Mouse (Mus musculus): Measurements from ENCODE around the gene Gm42957.
A peak's percentile ranks its signal among the peaks of the same experiment; 100 is the strongest.
"Not testable (repeated sequence)": the region's sequence is repeated elsewhere in the genome, so short reads cannot be mapped to it uniquely, and the experiment has no call there.

Gene Gm42957

DNA sequence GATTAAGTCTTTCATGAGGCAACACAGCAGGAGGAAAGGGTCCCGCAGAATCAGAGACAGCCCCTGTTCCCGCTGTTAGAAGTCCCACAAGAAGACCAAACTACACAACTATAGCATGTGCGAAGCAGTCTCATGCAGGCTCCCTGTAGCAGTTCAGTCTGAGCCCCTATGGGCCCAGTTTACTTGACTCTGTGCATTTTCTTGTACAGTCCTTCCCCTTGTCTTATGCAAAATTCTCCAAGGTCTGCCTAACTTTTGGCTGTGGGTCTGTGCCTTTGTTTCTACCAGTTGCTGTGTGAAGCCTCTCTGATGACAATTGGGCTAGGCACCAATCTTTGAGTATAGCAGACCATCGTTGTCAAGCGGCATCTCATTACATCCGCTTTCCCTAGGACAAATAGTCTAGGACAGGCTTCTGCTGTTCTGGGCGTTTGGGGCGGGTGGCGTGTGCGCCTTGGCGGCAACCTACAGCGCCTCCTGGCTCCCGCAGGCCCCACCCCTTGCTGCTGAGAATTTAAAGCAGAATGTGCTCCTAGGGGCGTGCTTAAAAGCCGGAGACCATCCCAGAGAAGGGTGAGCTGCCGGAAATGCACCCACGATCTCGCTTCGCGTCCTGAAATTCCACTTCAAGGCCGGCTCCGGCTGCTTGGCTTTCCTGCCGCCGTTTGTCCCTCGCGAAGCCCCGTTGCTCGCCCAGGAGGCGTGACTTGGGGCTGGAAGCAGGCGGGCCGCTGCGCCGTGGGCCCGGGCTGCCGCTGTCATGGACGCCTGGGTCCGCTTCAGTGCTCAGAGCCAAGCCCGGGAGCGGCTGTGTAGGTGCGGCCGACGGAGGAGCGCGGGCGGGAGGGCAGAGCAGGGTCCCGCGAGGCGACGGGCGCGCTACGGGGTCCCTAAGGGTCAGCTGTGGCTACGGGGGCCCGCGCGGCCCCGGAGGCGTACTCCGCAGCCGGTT lies at the start of gene Gm42957, which contains the start of gene Pex11b:
Gene Gm42957, plus strand, starts transcription at position 547 of the 952 bp plus-strand sequence.
Gene Pex11b, plus strand, starts transcription at position 449 of the 952 bp plus-strand sequence.
- DNase-seq, result peak; percentile 82

DNA sequence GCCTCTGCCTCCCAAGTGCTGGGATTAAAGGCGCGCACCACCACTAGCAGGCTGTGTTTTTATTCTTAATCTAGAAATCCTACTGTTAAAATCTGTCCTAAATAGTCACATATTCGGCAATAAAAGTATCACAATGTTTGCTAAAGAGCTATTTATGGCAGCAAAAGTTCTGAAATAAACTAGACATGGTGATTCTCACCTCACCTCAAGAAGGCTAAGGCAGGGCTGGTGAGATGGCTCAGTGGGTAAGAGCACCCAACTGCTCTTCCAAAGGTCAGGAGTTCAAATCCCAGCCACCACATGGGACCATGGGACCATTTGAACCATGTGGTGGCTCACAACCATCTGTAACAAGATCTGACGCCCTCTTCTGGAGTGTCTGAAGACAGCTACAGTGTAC lies 44.6 kb upstream of the Gm42957 start:
- DNase-seq, result no peak

DNA sequence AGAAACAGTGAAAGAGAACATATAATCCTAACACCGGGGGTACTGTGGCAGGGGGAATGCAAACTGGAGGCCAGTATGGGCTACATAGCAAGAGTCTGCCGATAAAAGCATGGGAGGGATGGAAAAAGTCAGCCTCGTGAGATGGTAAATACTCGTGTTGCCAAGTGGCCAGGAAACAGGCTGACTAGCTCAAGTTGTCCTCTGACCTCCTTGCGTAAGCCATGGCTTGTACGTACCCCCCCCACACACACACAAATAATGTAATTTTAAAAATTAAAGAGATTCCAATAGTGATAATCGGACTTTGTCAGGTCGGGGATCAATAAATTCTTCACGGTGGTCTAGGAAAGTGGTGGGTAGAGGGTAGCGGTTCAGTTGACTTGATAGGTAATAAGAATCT lies 41.9 kb upstream of the Gm42957 start:
- peak; percentile 56 for DNase-seq

DNA sequence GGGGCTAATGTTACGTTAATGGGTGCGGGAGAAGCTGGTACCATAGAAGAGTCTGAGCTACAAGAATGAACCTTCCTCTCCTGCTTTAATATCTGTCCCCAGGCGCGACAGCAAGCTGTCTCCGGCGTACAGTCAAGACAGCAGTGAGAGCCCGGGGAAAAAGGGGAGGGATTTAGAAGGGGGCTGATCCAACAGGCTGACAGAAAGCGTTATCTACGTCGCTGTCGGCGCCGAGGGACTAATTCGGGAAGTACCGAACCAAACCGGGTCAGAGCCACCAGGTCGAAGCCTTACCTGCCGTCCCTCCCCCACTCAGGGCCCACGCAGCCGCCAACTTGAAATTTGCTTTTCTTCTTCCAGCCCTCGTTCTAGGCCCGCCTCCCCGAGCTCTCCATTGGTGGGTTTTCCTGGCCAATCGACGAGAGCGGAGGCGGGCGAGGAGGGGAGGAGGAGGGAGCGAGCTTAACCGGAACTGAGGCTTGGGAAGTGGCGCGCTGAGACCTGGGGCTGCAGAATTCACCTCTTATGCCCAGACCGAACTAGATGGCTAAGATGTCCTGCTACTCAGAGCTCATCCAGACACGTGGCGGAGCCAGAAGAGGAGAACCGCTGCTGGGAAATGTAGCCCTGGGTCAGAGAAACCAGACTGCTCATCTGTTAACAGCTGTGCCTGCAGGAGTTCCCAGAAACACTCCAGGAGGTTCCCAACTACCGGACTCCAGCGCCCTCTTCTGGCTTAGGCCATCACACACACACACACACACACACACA lies 41.3 kb upstream of the Gm42957 start, which contains the start of gene Polr3gl:
Gene Polr3gl, minus strand, starts transcription at position 392 of the 771 bp plus-strand sequence.
- peak; percentile 96 for DNase-seq

DNA sequence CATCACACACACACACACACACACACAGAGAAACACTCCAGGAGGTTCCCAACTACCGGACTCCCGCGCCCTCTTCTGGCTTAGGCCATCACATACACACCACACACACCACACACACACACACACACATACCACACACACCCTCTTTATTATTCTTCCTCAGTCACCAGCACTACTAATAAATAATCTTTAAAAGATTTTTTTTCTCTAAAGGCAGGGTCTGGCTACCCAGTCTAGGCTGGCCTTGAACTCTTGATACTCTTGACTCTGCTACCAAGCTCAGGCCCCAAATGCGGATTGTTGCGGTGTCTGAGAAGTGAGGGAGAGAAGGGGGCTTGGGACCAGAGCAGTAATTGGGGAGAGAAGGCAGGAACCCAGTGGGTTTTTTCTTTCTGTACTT lies 40.4 kb upstream of the Gm42957 start:
- DNase-seq, result no peak

- DNase-seq, result peak; percentile 71
These were observed 39.6 kb upstream of the Gm42957 start for GRCm38 (mm10) chr3:96595661-96596060.

GRCm38 (mm10) chr3:96596228-96596707 lies 39.0 kb upstream of the Gm42957 start, which contains the start of gene Ankrd34a:
Gene Ankrd34a, plus strand, starts transcription at chr3:96596636.
- DNase-seq, result peak; percentile 92

- peak; percentile 75 for DNase-seq
These were observed 38.4 kb upstream of the Gm42957 start for GRCm38 (mm10) chr3:96596855-96597254.

DNA sequence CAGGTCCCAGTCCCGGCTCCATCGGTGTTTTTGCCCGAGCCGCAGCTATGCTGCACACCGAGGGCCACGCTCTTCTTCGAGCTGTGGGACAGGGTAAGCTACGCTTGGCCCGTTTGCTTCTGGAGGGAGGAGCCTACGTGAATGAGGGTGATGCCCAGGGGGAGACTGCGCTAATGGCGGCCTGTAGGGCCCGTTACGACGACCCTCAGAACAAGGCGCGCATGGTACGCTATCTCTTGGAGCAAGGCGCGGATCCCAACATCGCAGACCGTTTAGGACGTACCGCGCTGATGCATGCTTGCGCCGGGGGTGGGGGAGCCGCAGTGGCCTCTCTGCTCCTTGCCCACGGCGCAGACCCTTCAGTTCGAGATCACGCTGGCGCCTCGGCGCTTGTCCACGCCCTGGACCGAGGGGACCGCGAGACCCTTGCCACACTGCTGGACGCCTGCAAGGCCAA lies 37.8 kb upstream of the Gm42957 start:
- DNase-seq, result peak; percentile 73

GRCm38 (mm10) chr3:96598156-96599068 lies 36.9 kb upstream of the Gm42957 start:
- DNase-seq, result peak; percentile 73

GRCm38 (mm10) chr3:96599069-96599393 lies 36.2 kb upstream of the Gm42957 start:
- DNase-seq, result no peak

DNA sequence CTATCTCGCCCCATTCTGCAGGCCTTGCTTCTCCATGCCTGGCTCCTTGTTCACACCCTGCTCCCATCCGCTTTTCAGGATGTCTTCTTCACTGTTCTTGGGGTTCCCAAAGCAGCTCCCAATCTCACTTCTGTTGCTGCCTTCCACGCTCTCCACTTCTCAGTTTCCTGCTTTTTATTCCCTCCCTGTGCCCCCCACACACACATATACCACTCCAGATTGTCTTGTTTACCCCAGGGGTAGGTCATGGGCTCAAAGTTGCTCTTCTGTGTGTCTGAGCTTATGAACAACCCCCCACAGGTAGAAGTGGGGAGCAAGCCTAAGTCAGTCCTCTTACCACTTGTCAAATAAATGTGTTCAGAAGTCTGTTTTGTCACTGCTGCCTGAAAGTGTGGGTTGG lies 35.9 kb upstream of the Gm42957 start:
- DNase-seq, result no peak

- DNase-seq, result peak; percentile 95
These were observed 34.5 kb upstream of the Gm42957 start, which contains the start of gene Lix1l for GRCm38 (mm10) chr3:96600639-96601250. Gene Lix1l, plus strand, starts transcription at chr3:96601149.

- DNase-seq, result peak; percentile 82
These were observed 34.0 kb upstream of the Gm42957 start for GRCm38 (mm10) chr3:96601251-96601787.

GRCm38 (mm10) chr3:96601941-96602703 lies 33.2 kb upstream of the Gm42957 start:
- peak; percentile 66 for DNase-seq

DNA sequence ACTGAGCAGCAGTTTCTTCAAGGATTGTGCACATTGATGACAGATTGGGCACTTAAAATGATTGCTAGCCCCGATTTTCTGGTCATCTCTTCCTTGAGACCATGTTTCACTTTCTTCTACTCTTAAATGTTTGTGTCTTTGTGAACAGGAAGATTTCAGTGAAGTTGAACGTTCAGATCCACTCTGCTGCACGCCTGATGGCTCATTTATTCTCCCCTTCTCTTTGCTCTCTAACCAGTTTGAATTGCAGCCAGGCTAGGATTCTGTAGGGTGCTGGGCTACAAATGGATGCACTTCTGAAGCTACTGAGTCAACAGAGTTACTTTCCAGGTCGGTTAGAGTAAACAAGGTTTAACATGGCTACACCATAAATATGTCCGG lies 32.6 kb upstream of the Gm42957 start:
- DNase-seq, result no peak

GRCm38 (mm10) chr3:96603311-96603710 lies 32.0 kb upstream of the Gm42957 start:
- peak; percentile 70 for DNase-seq

GRCm38 (mm10) chr3:96606007-96606406 lies 29.3 kb upstream of the Gm42957 start:
- DNase-seq, result not testable (repeated sequence)

- no peak for DNase-seq
These were observed 28.7 kb upstream of the Gm42957 start for GRCm38 (mm10) chr3:96606618-96607017.

GRCm38 (mm10) chr3:96617941-96618340 lies 17.3 kb upstream of the Gm42957 start:
- no peak for DNase-seq

- no peak for DNase-seq
These were observed 12.1 kb upstream of the Gm42957 start for GRCm38 (mm10) chr3:96623201-96623600.

Data from cerebellum, adult 11-12 months (tissue).